Mouse (Mus musculus) G1E (cell line): Measurements from ENCODE around the gene Gm3468.
"Not testable (repeated sequence)": the region's sequence is repeated elsewhere in the genome, so short reads cannot be mapped to it uniquely, and the experiment has no call there.

ENCODE experiments used
- CTCF ChIP-seq: IDR thresholded peaks from 2 replicates; pipeline ENCODE4 v1.5.1; 2012; ENCODE audit warnings: low read depth, low read length, inconsistent platforms, mixed read lengths
- GATA2 ChIP-seq: IDR thresholded peaks from 2 replicates; pipeline ENCODE4 v1.6.1; 2012; ENCODE audit warnings: low read depth, low read length, inconsistent platforms, borderline replicate concordance

DNA sequence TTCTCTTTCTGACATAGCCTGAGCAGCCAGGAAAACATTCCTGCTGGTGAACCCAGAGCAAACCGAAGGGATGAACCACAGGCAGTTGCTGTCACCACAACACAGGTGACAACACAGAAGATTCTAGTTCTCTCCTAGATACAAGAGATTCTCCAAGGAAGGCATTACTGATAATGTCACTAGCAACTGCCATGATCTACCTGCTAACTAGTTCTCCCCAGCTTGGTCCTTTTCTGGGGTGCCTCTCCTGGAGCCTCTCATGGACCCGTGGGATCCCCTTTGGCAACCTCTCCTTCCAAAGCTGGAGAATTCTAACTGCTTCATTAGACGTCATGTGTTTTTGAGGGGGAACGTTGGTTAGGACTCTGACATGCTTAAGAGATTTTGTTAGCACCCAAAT is 50.3 kb downstream of the Gm3468 start, which contains the start of gene Gm6337:
- TF ChIP-seq CTCF, GATA2: not testable (repeated sequence)
